Mouse (Mus musculus): Measurements from ENCODE around the gene Isoc2b. TPM values are rescaled to one million over a fixed set of nuclear protein-coding genes. Genes with fewer than 3 reads are reported as not detected.

Gene Isoc2b
- polyA plus RNA-seq (2014; fragmentation: Nextera tagmentation; extraction: Ambion mirVana) = 2.4 and 2.5 TPM in 2 replicates

GRCm38 (mm10) chr7:4870133-4870532 lies at the start of gene Isoc2b:
Gene Isoc2b (minus strand): TSS chr7:4870258.
- DNase-seq (ENCODE audit: low spot score) (no peak), ATAC-seq (ENCODE audit: insufficient read depth, low FRiP score, low TSS enrichment) (no peak)
- H3K4me2 ChIP-seq (ENCODE audit: low read depth) = no peak within 1 kb of the TSS
- no peak within 1 kb of the TSS for H3K4me3 ChIP-seq (ENCODE audit: low read depth, low read length)
- no peaks in the 10 kb centered on the region for H3K4me1 ChIP-seq (ENCODE audit: control insufficient read depth, insufficient read depth, low read length)
- H3K9me3 ChIP-seq (ENCODE audit: control insufficient read depth, low read length) = no peaks in the 10 kb centered on the region
- H3K36me3 ChIP-seq (ENCODE audit: control insufficient read depth, insufficient read depth, low read length) = no peaks in the 10 kb centered on the region
- no peak within 1 kb of the TSS for H3K9ac ChIP-seq (ENCODE audit: low read length)
- no peaks in the 10 kb centered on the region for H3K27me3 ChIP-seq (ENCODE audit: control insufficient read depth, insufficient read depth, low read length)
- no peak within 1 kb of the TSS for H3K27ac ChIP-seq (ENCODE audit: low read depth, low read length)
- 57% methylated on average over 6 of the region's 6 CpGs for WGBS

- Histone ChIP-seq H3K4me2 (ENCODE audit: low read depth) (no peak overlapping the region), H3K4me1 (ENCODE audit: control insufficient read depth, insufficient read depth, low read length) (peaks cover 45% of the 10 kb centered on the region), H3K4me3 (ENCODE audit: low read depth, low read length) (no peak overlapping the region), H3K9ac (ENCODE audit: low read length) (no peak overlapping the region; the same call in 1 of the 2 replicates), H3K36me3 (ENCODE audit: control insufficient read depth, insufficient read depth, low read length) (peaks cover 20% of the 10 kb centered on the region), H3K27me3 (ENCODE audit: control insufficient read depth, insufficient read depth, low read length) (no peaks in the 10 kb centered on the region), H3K27ac (ENCODE audit: low read depth, low read length) (no peak overlapping the region), H3K9me3 (ENCODE audit: control insufficient read depth, low read length) (no peaks in the 10 kb centered on the region)
- DNase-seq (ENCODE audit: low spot score) (no peak), ATAC-seq (ENCODE audit: insufficient read depth, low FRiP score, low TSS enrichment) (no peak)
- 93% methylated on average over 19 of the region's 21 CpGs for WGBS
Measured at GRCm38 (mm10) chr7:4919096-4919495, 49.0 kb upstream of the Isoc2b start.

- H3K4me2 ChIP-seq (ENCODE audit: low read depth) = no peak overlapping the region
- DNase-seq (ENCODE audit: low spot score) (no peak), ATAC-seq (ENCODE audit: insufficient read depth, low FRiP score, low TSS enrichment) (no peak)
- no peak overlapping the region for H3K9ac ChIP-seq (ENCODE audit: low read length)
- H3K36me3 ChIP-seq (ENCODE audit: control insufficient read depth, insufficient read depth, low read length) = peaks cover 20% of the 10 kb centered on the region
- H3K27me3 ChIP-seq (ENCODE audit: control insufficient read depth, insufficient read depth, low read length) = no peaks in the 10 kb centered on the region
- H3K4me3 ChIP-seq (ENCODE audit: low read depth, low read length) = no peak overlapping the region
- WGBS = 93% methylated on average over 15 of the region's 15 CpGs
- H3K9me3 ChIP-seq (ENCODE audit: control insufficient read depth, low read length) = no peaks in the 10 kb centered on the region
- H3K4me1 ChIP-seq (ENCODE audit: control insufficient read depth, insufficient read depth, low read length) = peaks cover 41% of the 10 kb centered on the region
- H3K27ac ChIP-seq (ENCODE audit: low read depth, low read length) = no peak overlapping the region
Measured at GRCm38 (mm10) chr7:4918681-4919080, 48.6 kb upstream of the Isoc2b start.

GRCm38 (mm10) chr7:4917494-4917893 lies 47.4 kb upstream of the Isoc2b start:
- Histone ChIP-seq H3K36me3 (ENCODE audit: control insufficient read depth, insufficient read depth, low read length) (peaks cover 20% of the 10 kb centered on the region), H3K4me2 (ENCODE audit: low read depth) (no peak overlapping the region), H3K27me3 (ENCODE audit: control insufficient read depth, insufficient read depth, low read length) (no peaks in the 10 kb centered on the region), H3K9me3 (ENCODE audit: control insufficient read depth, low read length) (no peaks in the 10 kb centered on the region), H3K4me3 (ENCODE audit: low read depth, low read length) (no peak overlapping the region), H3K9ac (ENCODE audit: low read length) (0 out of 2 replicates have a peak overlapping the region, but pooled peaks have one; percentile 32), H3K4me1 (ENCODE audit: control insufficient read depth, insufficient read depth, low read length) (peaks cover 32% of the 10 kb centered on the region), H3K27ac (ENCODE audit: low read depth, low read length) (no peak overlapping the region)
- no peak for DNase-seq (ENCODE audit: low spot score)
- 94% methylated on average over 2 of the region's 2 CpGs for WGBS
- no peak for ATAC-seq (ENCODE audit: insufficient read depth, low FRiP score, low TSS enrichment)

- Histone ChIP-seq H3K4me1 (ENCODE audit: control insufficient read depth, insufficient read depth, low read length) (peaks cover 16% of the 10 kb centered on the region), H3K4me3 (ENCODE audit: low read depth, low read length) (peak overlapping the region; percentile 74), H3K9me3 (ENCODE audit: control insufficient read depth, low read length) (no peaks in the 10 kb centered on the region), H3K4me2 (ENCODE audit: low read depth) (peak overlapping the region; percentile 62), H3K9ac (ENCODE audit: low read length) (peak overlapping the region; percentile 94), H3K27ac (ENCODE audit: low read depth, low read length) (peak overlapping the region; percentile 96), H3K36me3 (ENCODE audit: control insufficient read depth, insufficient read depth, low read length) (peaks cover 20% of the 10 kb centered on the region), H3K27me3 (ENCODE audit: control insufficient read depth, insufficient read depth, low read length) (no peaks in the 10 kb centered on the region; the same call in 1 of the 2 replicates)
- DNase-seq (ENCODE audit: low spot score) = peak; percentile 35
- peak; percentile 62 for ATAC-seq (ENCODE audit: insufficient read depth, low FRiP score, low TSS enrichment)
- WGBS = 16% methylated on average over 14 of the region's 14 CpGs
Measured at GRCm38 (mm10) chr7:4915669-4916416, 45.8 kb upstream of the Isoc2b start.

- WGBS = under 1% methylated on average over 50 of the region's 56 CpGs
Measured at GRCm38 (mm10) chr7:4915007-4915665, 45.1 kb upstream of the Isoc2b start, which contains the start of gene Zfp628. Gene Zfp628 (plus strand): TSS chr7:4915217.

GRCm38 (mm10) chr7:4912248-4912647 lies 42.2 kb upstream of the Isoc2b start:
- Histone ChIP-seq H3K9me3 (ENCODE audit: control insufficient read depth, low read length) (no peaks in the 10 kb centered on the region), H3K4me1 (ENCODE audit: control insufficient read depth, insufficient read depth, low read length) (peaks cover 16% of the 10 kb centered on the region), H3K4me2 (ENCODE audit: low read depth) (no peak overlapping the region), H3K27ac (ENCODE audit: low read depth, low read length) (no peak overlapping the region), H3K4me3 (ENCODE audit: low read depth, low read length) (no peak overlapping the region), H3K36me3 (ENCODE audit: control insufficient read depth, insufficient read depth, low read length) (no peaks in the 10 kb centered on the region), H3K9ac (ENCODE audit: low read length) (no peak overlapping the region), H3K27me3 (ENCODE audit: control insufficient read depth, insufficient read depth, low read length) (no peaks in the 10 kb centered on the region; the same call in 1 of the 2 replicates)
- WGBS = 69% methylated on average over 5 of the region's 5 CpGs
- DNase-seq (ENCODE audit: low spot score) = no peak
- no peak for ATAC-seq (ENCODE audit: insufficient read depth, low FRiP score, low TSS enrichment)

More at GRCm38 (mm10) chr7:4915007-4915665, 45.1 kb upstream of the Isoc2b start, which contains the start of gene Zfp628:
- Histone ChIP-seq H3K9ac (ENCODE audit: low read length) (peak within 1 kb of the TSS; percentile 94), H3K27me3 (ENCODE audit: control insufficient read depth, insufficient read depth, low read length) (no peaks in the 10 kb centered on the region; the same call in 1 of the 2 replicates), H3K27ac (ENCODE audit: low read depth, low read length) (peak within 1 kb of the TSS; percentile 96), H3K36me3 (ENCODE audit: control insufficient read depth, insufficient read depth, low read length) (peaks cover 14% of the 10 kb centered on the region), H3K4me3 (ENCODE audit: low read depth, low read length) (peak within 1 kb of the TSS; percentile 74), H3K4me2 (ENCODE audit: low read depth) (peak within 1 kb of the TSS; percentile 62), H3K4me1 (ENCODE audit: control insufficient read depth, insufficient read depth, low read length) (peaks cover 16% of the 10 kb centered on the region), H3K9me3 (ENCODE audit: control insufficient read depth, low read length) (no peaks in the 10 kb centered on the region)
- peak; percentile 93 for DNase-seq (ENCODE audit: low spot score)
- peak; percentile 87 for ATAC-seq (ENCODE audit: insufficient read depth, low FRiP score, low TSS enrichment)

GRCm38 (mm10) chr7:4911561-4911960 lies 41.5 kb upstream of the Isoc2b start:
- WGBS = 38% methylated on average over 9 of the region's 9 CpGs
- Histone ChIP-seq H3K27me3 (ENCODE audit: control insufficient read depth, insufficient read depth, low read length) (no peaks in the 10 kb centered on the region; the same call in 1 of the 2 replicates), H3K27ac (ENCODE audit: low read depth, low read length) (no peak overlapping the region), H3K9me3 (ENCODE audit: control insufficient read depth, low read length) (no peaks in the 10 kb centered on the region), H3K4me3 (ENCODE audit: low read depth, low read length) (no peak overlapping the region), H3K4me1 (ENCODE audit: control insufficient read depth, insufficient read depth, low read length) (peaks cover 11% of the 10 kb centered on the region), H3K9ac (ENCODE audit: low read length) (no peak overlapping the region), H3K4me2 (ENCODE audit: low read depth) (no peak overlapping the region), H3K36me3 (ENCODE audit: control insufficient read depth, insufficient read depth, low read length) (no peaks in the 10 kb centered on the region)
- ATAC-seq (ENCODE audit: insufficient read depth, low FRiP score, low TSS enrichment) (no peak), DNase-seq (ENCODE audit: low spot score) (peak; percentile 76)
